Mouse (Mus musculus) embryonic facial prominence, embryonic 14.5 days (tissue): Measurements from ENCODE around the gene Pde7b. TPM values are rescaled to one million over a fixed set of nuclear protein-coding genes. Genes with fewer than 3 reads are reported as not detected.

Source experiments
- ATAC-seq: fragments of 200-750 bp; cut with Nextera tagmentation; 2 replicates; pipeline ENCODE4 v1.8.0; 2017; ENCODE audit warnings: low read depth, moderate number of reproducible peaks, moderate TSS enrichment
- DNase-seq: peaks from one replicate; pipeline ENCODE4 v3.0.0-alpha.2; 2015; ENCODE audit warnings: low spot score
- H3K27ac ChIP-seq: fragments of 300-500 bp; sonication (generic); replicated peaks from 2 replicates; pipeline ENCODE4 v1.5.1; 2014; ENCODE audit warnings: low read depth, mild to moderate bottlenecking, low read length, moderate library complexity
- H3K27me3 ChIP-seq: fragments of 300-500 bp; sonication (generic); replicated peaks from 2 replicates; pipeline ENCODE4 v1.6.1; 2014; ENCODE audit warnings: low read length; ENCODE audit not compliant: control insufficient read depth, insufficient read depth
- H3K36me3 ChIP-seq: fragments of 300-500 bp; sonication (generic); 2 replicates; pipeline ENCODE4 v1.6.1; 2014; ENCODE audit warnings: low read length, mixed read lengths; ENCODE audit not compliant: control insufficient read depth, insufficient read depth
- H3K4me1 ChIP-seq: fragments of 300-500 bp; sonication (generic); 2 replicates; pipeline ENCODE4 v1.6.1; 2014; ENCODE audit warnings: antibody characterized with exemption, low read length; ENCODE audit not compliant: control insufficient read depth, insufficient read depth
- H3K4me2 ChIP-seq: fragments of 300-500 bp; sonication (generic); 2 replicates; pipeline ENCODE4 v1.6.1; 2014; ENCODE audit warnings: low read depth, mild to moderate bottlenecking, low read length, moderate library complexity, mixed read lengths
- H3K4me3 ChIP-seq: fragments of 300-500 bp; sonication (generic); 2 replicates; pipeline ENCODE4 v1.5.1; 2014; ENCODE audit warnings: low read depth, mild to moderate bottlenecking, low read length
- H3K9ac ChIP-seq: fragments of 300-500 bp; sonication (generic); 2 replicates; pipeline ENCODE4 v1.6.1; 2014; ENCODE audit warnings: low read depth, mild to moderate bottlenecking, low read length, moderate library complexity, mixed read lengths
- H3K9me3 ChIP-seq: fragments of 300-500 bp; sonication (generic); 2 replicates; pipeline ENCODE4 v1.6.1; 2016; ENCODE audit warnings: low read length; ENCODE audit not compliant: control insufficient read depth
- WGBS: fragments of 180-500 bp; shearing (Covaris S2); extraction: QIAGEN DNeasy Blood & Tissue Kit; methylation state at CpG from one replicate; pipeline ENCODE4 v1.1.7; 2014; 5-methylcytosine and 5-hydroxymethylcytosine counted together
- polyA plus RNA-seq: library from polyadenylated mRNA; unstranded; fragments of >200 nt; fragmentation: Nextera tagmentation; extraction: Ambion mirVana; gene quantifications from 2 replicates; pipeline ENCODE4 v1.2.1, GENCODE M21; 2014

Gene Pde7b
- polyA plus RNA-seq, 1 experiment from 2014 or later: 8.8 TPM

DNA sequence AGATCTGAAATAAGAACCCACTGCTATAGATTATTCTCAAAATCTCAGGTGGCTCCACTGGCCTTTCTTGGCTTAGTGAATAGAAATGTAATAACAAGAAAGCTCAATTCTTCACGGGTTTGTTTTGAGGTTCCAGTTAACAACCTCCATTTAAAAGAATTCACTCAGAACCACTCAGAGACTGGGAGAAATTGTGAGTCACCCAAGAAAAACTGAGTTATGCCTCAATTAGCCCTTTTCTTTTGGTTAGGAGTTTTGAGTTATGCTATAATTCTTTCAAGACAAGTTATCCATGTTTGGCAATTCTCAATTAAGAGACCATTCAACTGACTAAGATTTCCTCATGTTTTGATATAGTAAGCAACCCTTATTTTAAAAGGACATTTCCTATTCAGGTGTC lies 260.9 kb downstream of the Pde7b start:
- no peaks in the 10 kb centered on the region for H3K36me3 ChIP-seq
- H3K9me3 ChIP-seq: no peaks in the 10 kb centered on the region
- H3K27me3 ChIP-seq: no peaks in the 10 kb centered on the region
- 0 out of 2 replicates have a peak, but pooled peaks cover 2% of the 10 kb centered on the region for H3K4me1 ChIP-seq
- no peak overlapping the region for H3K4me2 ChIP-seq
- H3K27ac ChIP-seq: no peak overlapping the region
- WGBS: 73% methylated on average over 1 of the region's 1 CpGs
- ATAC-seq: no peak
- H3K4me3 ChIP-seq: no peak overlapping the region
- H3K9ac ChIP-seq: no peak overlapping the region
- DNase-seq: no peak

GRCm38 (mm10) chr10:20462596-20462995 lies 262.3 kb downstream of the Pde7b start:
- Histone ChIP-seq H3K9ac (no peak overlapping the region), H3K36me3 (no peaks in the 10 kb centered on the region), H3K27ac (no peak overlapping the region), H3K4me2 (no peak overlapping the region), H3K27me3 (no peaks in the 10 kb centered on the region), H3K4me3 (no peak overlapping the region), H3K9me3 (no peaks in the 10 kb centered on the region), H3K4me1 (0 out of 2 replicates have a peak, but pooled peaks cover 2% of the 10 kb centered on the region)
- ATAC-seq (no peak), DNase-seq (no peak)
- WGBS: 69% methylated on average over 4 of the region's 4 CpGs

DNA sequence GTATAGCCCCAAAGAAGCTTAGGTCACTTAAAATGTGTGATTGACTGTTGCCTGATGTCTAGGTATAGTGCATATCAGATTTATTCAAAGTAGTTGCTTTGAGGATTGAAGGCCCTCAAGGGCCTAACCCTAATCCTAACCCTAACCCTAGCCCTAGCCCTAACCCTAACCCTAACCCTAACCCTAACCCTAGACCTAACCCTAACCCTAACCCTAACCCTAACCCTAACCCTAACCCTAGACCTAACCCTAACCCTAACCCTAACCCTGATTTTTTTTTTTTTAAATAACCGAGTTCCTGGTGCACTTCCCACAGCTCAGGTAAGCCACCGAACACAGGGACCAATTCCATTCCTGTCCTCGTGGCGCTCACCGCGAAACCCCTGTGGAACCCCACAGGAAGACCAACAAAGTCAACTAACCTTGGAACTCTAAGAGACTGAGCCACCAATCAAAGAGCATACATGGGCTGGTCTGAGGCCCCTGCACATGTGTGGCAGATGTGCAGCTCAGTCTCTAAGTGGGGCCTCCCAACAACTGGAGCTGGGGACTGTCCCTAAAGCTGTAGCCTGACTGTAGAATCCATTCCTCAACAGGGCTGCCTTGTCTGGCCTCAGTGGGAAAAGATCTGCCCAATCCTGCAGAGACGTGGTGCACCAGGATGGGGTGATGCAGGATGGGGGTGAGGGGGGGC lies 265.1 kb downstream of the Pde7b start:
- Histone ChIP-seq H3K27me3 (no peaks in the 10 kb centered on the region), H3K4me3 (no peak overlapping the region), H3K4me1 (0 out of 2 replicates have a peak, but pooled peaks cover 2% of the 10 kb centered on the region), H3K9ac (no peak overlapping the region), H3K9me3 (no peaks in the 10 kb centered on the region), H3K4me2 (no peak overlapping the region), H3K36me3 (no peaks in the 10 kb centered on the region), H3K27ac (no peak overlapping the region)
- ATAC-seq (no peak), DNase-seq (no peak)
- 85% methylated on average over 7 of the region's 7 CpGs for WGBS

GRCm38 (mm10) chr10:20459160-20459559 lies 265.7 kb downstream of the Pde7b start:
- H3K4me3 ChIP-seq: no peak overlapping the region
- 51% methylated on average over 3 of the region's 3 CpGs for WGBS
- no peak overlapping the region for H3K27ac ChIP-seq
- H3K27me3 ChIP-seq: no peaks in the 10 kb centered on the region
- H3K36me3 ChIP-seq: no peaks in the 10 kb centered on the region
- DNase-seq (peak; percentile 24), ATAC-seq (no peak)
- 0 out of 2 replicates have a peak, but pooled peaks cover 2% of the 10 kb centered on the region for H3K4me1 ChIP-seq
- H3K9me3 ChIP-seq: no peaks in the 10 kb centered on the region
- no peak overlapping the region for H3K4me2 ChIP-seq
- no peak overlapping the region for H3K9ac ChIP-seq

- H3K4me2 ChIP-seq: no peak overlapping the region
- no peak overlapping the region for H3K4me3 ChIP-seq
- no peaks in the 10 kb centered on the region for H3K36me3 ChIP-seq
- no peaks in the 10 kb centered on the region for H3K9me3 ChIP-seq
- no peak overlapping the region for H3K27ac ChIP-seq
- 70% methylated on average over 6 of the region's 6 CpGs for WGBS
- DNase-seq (no peak), ATAC-seq (no peak)
- H3K9ac ChIP-seq: no peak overlapping the region
- no peaks in the 10 kb centered on the region for H3K4me1 ChIP-seq
- H3K27me3 ChIP-seq: no peaks in the 10 kb centered on the region
Observed at GRCm38 (mm10) chr10:20454387-20455065, 270.4 kb downstream of the Pde7b start.

- no peaks in the 10 kb centered on the region for H3K27me3 ChIP-seq
- WGBS: 87% methylated on average over 9 of the region's 9 CpGs
- H3K4me2 ChIP-seq: no peak overlapping the region
- no peak overlapping the region for H3K4me3 ChIP-seq
- ATAC-seq (no peak), DNase-seq (no peak)
- H3K27ac ChIP-seq: no peak overlapping the region
- H3K9me3 ChIP-seq: no peaks in the 10 kb centered on the region
- H3K4me1 ChIP-seq: peaks cover 13% of the 10 kb centered on the region; the same call in 1 of the 2 replicates
- no peak overlapping the region for H3K9ac ChIP-seq
- H3K36me3 ChIP-seq: peaks cover 15% of the 10 kb centered on the region; the same call in 1 of the 2 replicates
Observed at GRCm38 (mm10) chr10:20437428-20437827, 287.4 kb downstream of the Pde7b start.

GRCm38 (mm10) chr10:20437021-20437420 lies 287.9 kb downstream of the Pde7b start:
- peak; percentile 72 for DNase-seq
- Histone ChIP-seq H3K27ac (no peak overlapping the region), H3K4me1 (peaks cover 13% of the 10 kb centered on the region; the same call in 1 of the 2 replicates), H3K36me3 (peaks cover 15% of the 10 kb centered on the region; the same call in 1 of the 2 replicates), H3K27me3 (no peaks in the 10 kb centered on the region), H3K9ac (no peak overlapping the region), H3K4me3 (no peak overlapping the region), H3K4me2 (no peak overlapping the region), H3K9me3 (no peaks in the 10 kb centered on the region)
- 0 out of 2 replicates have a peak, but pooled peaks have one; percentile 12 for ATAC-seq
- 62% methylated on average over 2 of the region's 2 CpGs for WGBS

DNA sequence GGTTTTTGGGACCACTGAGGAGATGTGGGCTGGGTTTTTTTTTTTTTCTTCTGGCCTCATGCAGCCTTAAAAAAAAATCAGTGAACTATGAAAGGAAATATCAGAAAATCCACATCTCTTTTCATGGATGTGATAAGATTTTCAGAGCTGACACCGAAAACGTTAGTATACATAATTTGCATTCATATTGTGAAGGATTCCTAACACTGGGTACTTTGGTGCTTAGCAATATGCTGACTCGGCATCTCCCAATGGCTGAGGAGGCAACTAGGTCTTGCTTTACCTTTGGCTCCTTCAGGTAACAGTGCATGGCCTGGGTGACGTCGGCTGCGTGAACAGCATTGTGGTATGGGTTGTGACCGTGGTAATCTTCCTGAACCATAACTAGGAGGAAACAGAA lies 289.0 kb downstream of the Pde7b start:
- Histone ChIP-seq H3K4me2 (no peak overlapping the region), H3K27me3 (no peaks in the 10 kb centered on the region), H3K9me3 (no peaks in the 10 kb centered on the region), H3K4me3 (no peak overlapping the region), H3K27ac (no peak overlapping the region), H3K9ac (no peak overlapping the region), H3K36me3 (peaks cover 19% of the 10 kb centered on the region; the same call in 1 of the 2 replicates), H3K4me1 (peaks cover 13% of the 10 kb centered on the region; the same call in 1 of the 2 replicates)
- DNase-seq: no peak
- 86% methylated on average over 7 of the region's 7 CpGs for WGBS
- ATAC-seq: no peak
